Mouse (Mus musculus) hindbrain, embryonic 14.5 days (tissue): ENCODE results near the gene Pfn1. TPM values are rescaled to one million over a fixed set of nuclear protein-coding genes. Genes with fewer than 3 reads are reported as not detected.

ENCODE experiments used
- ATAC-seq: fragments of 200-750 bp; cut with Nextera tagmentation; 2 replicates; pipeline ENCODE4 v1.8.0; 2017; ENCODE audit warnings: moderate number of reproducible peaks, mild to moderate bottlenecking, moderate TSS enrichment, moderate library complexity; ENCODE audit not compliant: low FRiP score
- DNase-seq: peaks from one replicate; pipeline ENCODE4 v3.0.0-alpha.2; 2015; ENCODE audit warnings: low spot score
- H3K27ac ChIP-seq: fragments of 300-500 bp; sonication (generic); 2 replicates; pipeline ENCODE4 v1.5.1; 2014; ENCODE audit warnings: mild to moderate bottlenecking, moderate library complexity
- H3K27me3 ChIP-seq: fragments of 300-500 bp; sonication (generic); 2 replicates; pipeline ENCODE4 v1.6.1; 2014; ENCODE audit warnings: mild to moderate bottlenecking, low read length, mixed read lengths; ENCODE audit not compliant: control insufficient read depth, insufficient read depth
- H3K36me3 ChIP-seq: fragments of 300-500 bp; sonication (generic); replicated peaks from 2 replicates; pipeline ENCODE4 v1.6.1; 2014; ENCODE audit not compliant: control insufficient read depth, insufficient read depth
- H3K4me1 ChIP-seq: fragments of 300-500 bp; sonication (generic); replicated peaks from 2 replicates; pipeline ENCODE4 v1.6.1; 2014; ENCODE audit warnings: antibody characterized with exemption, low read length, mixed read lengths; ENCODE audit not compliant: control insufficient read depth, insufficient read depth
- H3K4me2 ChIP-seq: fragments of 300-500 bp; sonication (generic); replicated peaks from 2 replicates; pipeline ENCODE4 v1.6.1; 2014; ENCODE audit warnings: mild to moderate bottlenecking, moderate library complexity
- H3K4me3 ChIP-seq: fragments of 300-500 bp; sonication (generic); replicated peaks from 2 replicates; pipeline ENCODE4 v1.5.1; 2014; ENCODE audit warnings: mild to moderate bottlenecking, low read length
- H3K9ac ChIP-seq: fragments of 300-500 bp; sonication (generic); 2 replicates; pipeline ENCODE4 v1.6.1; 2014
- H3K9me3 ChIP-seq: fragments of 300-500 bp; sonication (generic); 2 replicates; pipeline ENCODE4 v1.6.1; 2016; ENCODE audit warnings: low read length; ENCODE audit not compliant: control insufficient read depth
- whole genome bisulfite sequencing: fragments of 180-500 bp; shearing (Covaris S2); extraction: QIAGEN DNeasy Blood & Tissue Kit; methylation state at CpG from one replicate; pipeline ENCODE4 v1.1.7; 2014; 5-methylcytosine and 5-hydroxymethylcytosine counted together
- polyA plus RNA-seq: library from polyadenylated mRNA; unstranded; fragments of >200 nt; fragmentation: Nextera tagmentation; extraction: Ambion mirVana; gene quantifications from 2 replicates; pipeline ENCODE4 v1.2.1, GENCODE M21; 2014

The Pfn1 gene
- polyA plus RNA-seq, 1 experiment from 2014 or later, result 703 TPM

- Histone ChIP-seq H3K27ac (no peak overlapping the region), H3K9me3 (no peaks in the 10 kb centered on the region), H3K36me3 (no peaks in the 10 kb centered on the region), H3K27me3 (no peaks in the 10 kb centered on the region), H3K9ac (no peak overlapping the region), H3K4me1 (no peaks in the 10 kb centered on the region), H3K4me3 (no peak overlapping the region), H3K4me2 (no peak overlapping the region)
- WGBS, result 78% methylated on average over 7 of the region's 7 CpGs
- DNase-seq (no peak), ATAC-seq (no peak)
These were observed 24.3 kb downstream of the Pfn1 start for GRCm38 (mm10) chr11:70630129-70630528.

DNA sequence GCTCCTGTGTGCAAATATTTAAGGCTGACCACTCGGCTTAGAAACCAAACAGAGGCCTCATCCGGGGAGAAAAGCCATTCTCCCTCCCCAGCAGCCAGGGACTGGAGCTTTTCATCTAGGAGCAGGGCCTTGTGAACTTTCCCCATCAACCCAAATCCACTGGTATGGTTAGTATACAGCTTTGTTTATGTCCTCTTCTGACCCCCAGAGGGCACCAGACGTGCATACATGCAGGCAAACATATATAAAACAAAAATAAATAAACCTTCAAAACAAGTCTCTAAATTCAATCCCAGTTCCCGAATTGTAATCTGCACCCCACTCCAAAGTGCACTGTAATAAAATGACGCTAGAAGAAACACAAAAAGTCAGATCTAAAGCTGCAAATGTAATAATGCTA is 24.9 kb downstream of the Pfn1 start:
- no peak overlapping the region for H3K4me2 ChIP-seq
- H3K4me1 ChIP-seq, result no peaks in the 10 kb centered on the region
- H3K9ac ChIP-seq, result no peak overlapping the region
- no peaks in the 10 kb centered on the region for H3K9me3 ChIP-seq
- DNase-seq (no peak), ATAC-seq (no peak)
- WGBS, result 59% methylated on average over 5 of the region's 5 CpGs
- no peak overlapping the region for H3K27ac ChIP-seq
- no peaks in the 10 kb centered on the region for H3K36me3 ChIP-seq
- no peaks in the 10 kb centered on the region for H3K27me3 ChIP-seq
- H3K4me3 ChIP-seq, result no peak overlapping the region

GRCm38 (mm10) chr11:70628431-70628830 is 26.0 kb downstream of the Pfn1 start:
- no peaks in the 10 kb centered on the region for H3K36me3 ChIP-seq

DNA sequence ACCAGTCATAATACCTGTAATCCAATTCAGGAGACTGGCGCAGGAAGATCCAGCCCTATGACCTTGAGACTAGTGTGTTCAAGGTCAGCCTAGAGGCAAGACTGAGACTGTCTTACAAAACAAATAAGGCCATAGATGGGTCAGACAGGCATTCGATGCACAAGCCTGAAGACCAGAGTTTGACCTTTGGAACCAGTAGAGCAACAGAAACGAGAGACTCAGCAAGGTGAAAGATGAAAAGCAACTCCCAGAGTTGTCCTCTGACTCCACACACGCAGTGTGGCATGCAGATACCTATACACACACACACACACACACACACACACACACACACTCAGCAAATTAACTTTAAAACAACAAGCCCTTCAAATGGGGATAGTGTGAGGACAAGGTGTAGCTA is 27.6 kb downstream of the Pfn1 start:
- Histone ChIP-seq H3K9ac (no peak overlapping the region), H3K36me3 (no peaks in the 10 kb centered on the region), H3K27me3 (no peaks in the 10 kb centered on the region), H3K4me3 (no peak overlapping the region), H3K4me1 (no peaks in the 10 kb centered on the region), H3K4me2 (no peak overlapping the region), H3K27ac (no peak overlapping the region), H3K9me3 (no peaks in the 10 kb centered on the region)
- 73% methylated on average over 4 of the region's 4 CpGs for WGBS
- ATAC-seq, result no peak
- no peak for DNase-seq

More at GRCm38 (mm10) chr11:70628431-70628830, 26.0 kb downstream of the Pfn1 start:
- Histone ChIP-seq H3K4me3 (no peak overlapping the region), H3K27ac (no peak overlapping the region), H3K4me2 (no peak overlapping the region), H3K27me3 (no peaks in the 10 kb centered on the region), H3K9me3 (no peaks in the 10 kb centered on the region), H3K9ac (no peak overlapping the region), H3K4me1 (no peaks in the 10 kb centered on the region)
- no peak for ATAC-seq
- WGBS, result 81% methylated on average over 2 of the region's 2 CpGs
- no peak for DNase-seq

- H3K27me3 ChIP-seq, result no peaks in the 10 kb centered on the region
- no peak overlapping the region for H3K27ac ChIP-seq
- no peak overlapping the region for H3K4me3 ChIP-seq
- no peaks in the 10 kb centered on the region for H3K36me3 ChIP-seq
- H3K9me3 ChIP-seq, result no peaks in the 10 kb centered on the region
- H3K4me1 ChIP-seq, result no peaks in the 10 kb centered on the region
- WGBS, result 47% methylated on average over 4 of the region's 4 CpGs
- H3K9ac ChIP-seq, result no peak overlapping the region
- no peak for ATAC-seq
- no peak overlapping the region for H3K4me2 ChIP-seq
- peak; percentile 65 for DNase-seq
These were observed 29.0 kb downstream of the Pfn1 start for GRCm38 (mm10) chr11:70625473-70625872.

DNA sequence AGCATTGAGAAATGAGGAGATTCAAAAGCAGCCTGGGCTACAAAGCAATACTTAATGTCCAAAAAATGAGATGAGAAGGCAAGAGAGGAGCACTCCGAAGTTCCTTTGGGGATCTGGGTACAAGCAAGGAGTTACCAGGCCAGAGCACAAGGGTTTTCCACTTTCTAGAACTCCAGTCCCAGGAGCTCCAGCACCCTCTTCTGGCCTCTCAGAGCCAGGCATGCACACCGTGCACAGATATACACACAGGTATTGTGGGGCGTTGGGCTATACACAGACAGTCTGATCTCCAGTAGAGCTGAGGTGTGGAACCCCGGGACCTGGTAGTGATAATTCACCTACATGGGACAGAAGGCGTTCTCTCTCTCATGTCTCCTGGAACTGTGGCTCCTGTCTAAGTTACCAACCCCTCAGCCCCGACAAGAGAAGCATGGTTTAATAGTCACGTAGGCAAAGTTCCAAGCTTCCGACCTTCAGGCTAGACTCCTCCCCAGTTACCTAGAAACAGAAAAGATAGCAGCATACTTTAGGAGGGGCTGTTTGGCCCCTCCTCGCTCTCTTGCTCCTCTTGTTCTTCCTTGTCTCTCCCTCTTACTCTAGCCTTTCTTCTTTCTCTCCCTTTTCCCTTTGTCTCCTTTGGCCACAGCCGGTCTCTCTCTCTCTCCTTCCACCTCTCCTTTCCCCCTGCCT is 31.2 kb downstream of the Pfn1 start:
- H3K9me3 ChIP-seq, result no peaks in the 10 kb centered on the region
- no peaks in the 10 kb centered on the region for H3K4me1 ChIP-seq
- WGBS, result 84% methylated on average over 10 of the region's 10 CpGs
- no peaks in the 10 kb centered on the region for H3K36me3 ChIP-seq
- no peak for DNase-seq
- no peak for ATAC-seq
- no peak overlapping the region for H3K4me2 ChIP-seq
- no peak overlapping the region for H3K9ac ChIP-seq
- no peak overlapping the region for H3K27ac ChIP-seq
- H3K27me3 ChIP-seq, result no peaks in the 10 kb centered on the region
- no peak overlapping the region for H3K4me3 ChIP-seq

- Histone ChIP-seq H3K4me3 (no peak overlapping the region), H3K4me2 (no peak overlapping the region), H3K36me3 (no peaks in the 10 kb centered on the region), H3K9ac (no peak overlapping the region), H3K27ac (no peak overlapping the region), H3K4me1 (no peaks in the 10 kb centered on the region), H3K27me3 (no peaks in the 10 kb centered on the region), H3K9me3 (no peaks in the 10 kb centered on the region)
- WGBS, result 43% methylated on average over 7 of the region's 7 CpGs
- ATAC-seq (no peak), DNase-seq (no peak)
These were observed 32.3 kb downstream of the Pfn1 start for GRCm38 (mm10) chr11:70621972-70622814.

DNA sequence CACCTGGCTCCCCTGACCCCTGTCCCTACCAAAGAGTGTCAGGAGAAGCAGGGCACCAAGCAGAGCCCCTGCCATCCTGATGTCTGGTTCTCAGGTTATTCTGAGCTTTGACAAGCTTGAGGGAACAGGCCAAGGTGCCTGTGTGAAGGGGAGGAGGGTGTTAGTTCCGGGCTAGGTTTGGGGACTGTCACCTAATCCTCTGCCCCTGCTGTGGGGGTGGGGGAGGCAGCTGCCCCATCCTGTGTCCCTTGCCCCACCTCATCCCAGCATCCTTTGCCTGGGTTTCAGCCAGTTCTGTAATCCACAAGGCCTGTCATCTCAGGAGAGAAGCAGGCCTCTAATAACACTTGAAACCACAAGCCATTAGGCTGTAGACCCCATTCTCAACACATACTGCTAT is 35.3 kb downstream of the Pfn1 start, which contains the start of gene Chrne:
Gene Chrne, minus strand, starts transcription at position 116 of the 400 bp plus-strand sequence.
- no peak within 1 kb of the TSS for H3K27ac ChIP-seq
- H3K4me3 ChIP-seq, result no peak within 1 kb of the TSS
- H3K36me3 ChIP-seq, result no peaks in the 10 kb centered on the region
- ATAC-seq (no peak), DNase-seq (no peak)
- 63% methylated on average over 1 of the region's 1 CpGs for WGBS
- H3K27me3 ChIP-seq, result peaks cover 4% of the 10 kb centered on the region; the same call in 1 of the 2 replicates
- H3K4me1 ChIP-seq, result no peaks in the 10 kb centered on the region
- H3K9ac ChIP-seq, result no peak within 1 kb of the TSS
- H3K9me3 ChIP-seq, result no peaks in the 10 kb centered on the region
- H3K4me2 ChIP-seq, result no peak within 1 kb of the TSS

- ATAC-seq (no peak), DNase-seq (no peak)
- H3K4me3 ChIP-seq, result 0 out of 2 replicates have a peak within 1 kb of the TSS, but pooled peaks have one; percentile 4
- WGBS, result 18% methylated on average over 21 of the region's 21 CpGs
- no peak within 1 kb of the TSS for H3K27ac ChIP-seq
- H3K27me3 ChIP-seq, result peaks cover 4% of the 10 kb centered on the region; the same call in 1 of the 2 replicates
- H3K4me2 ChIP-seq, result peak within 1 kb of the TSS; percentile 46
- H3K9me3 ChIP-seq, result no peaks in the 10 kb centered on the region
- no peaks in the 10 kb centered on the region for H3K4me1 ChIP-seq
- H3K9ac ChIP-seq, result peak within 1 kb of the TSS; percentile 33; the same call in 1 of the 2 replicates
- H3K36me3 ChIP-seq, result peaks cover 31% of the 10 kb centered on the region
These were observed 38.8 kb downstream of the Pfn1 start, which contains the start of gene 4930544D05Rik for GRCm38 (mm10) chr11:70615516-70616093. 4930544D05Rik (plus strand) TSS chr11:70615848.
